Mouse (Mus musculus): ENCODE data around the gene Lamp1.

- TF ChIP-seq POLR2A (IDR thresholded peaks at IDR 0.05; ENCODE audit: low read depth, low read length) (no peak), CTCF (IDR thresholded peaks at IDR 0.05; ENCODE audit: borderline replicate concordance, insufficient read depth, low read length) (no peak)
These were observed 1.7 kb downstream of the Lamp1 start for GRCm38 (mm10) chr8:13160691-13161090.
